Mouse (Mus musculus): ENCODE results near the gene Bdp1. TPM values are rescaled to one million over a fixed set of nuclear protein-coding genes. Genes with fewer than 3 reads are reported as not detected.
A peak's percentile ranks its signal among the peaks of the same experiment; 100 is the strongest.

The Bdp1 gene
- polyA plus RNA-seq (2015; fragmentation: Nextera tagmentation; extraction: Ambion mirVana), result 31.1 and 32.0 TPM in 2 replicates

DNA sequence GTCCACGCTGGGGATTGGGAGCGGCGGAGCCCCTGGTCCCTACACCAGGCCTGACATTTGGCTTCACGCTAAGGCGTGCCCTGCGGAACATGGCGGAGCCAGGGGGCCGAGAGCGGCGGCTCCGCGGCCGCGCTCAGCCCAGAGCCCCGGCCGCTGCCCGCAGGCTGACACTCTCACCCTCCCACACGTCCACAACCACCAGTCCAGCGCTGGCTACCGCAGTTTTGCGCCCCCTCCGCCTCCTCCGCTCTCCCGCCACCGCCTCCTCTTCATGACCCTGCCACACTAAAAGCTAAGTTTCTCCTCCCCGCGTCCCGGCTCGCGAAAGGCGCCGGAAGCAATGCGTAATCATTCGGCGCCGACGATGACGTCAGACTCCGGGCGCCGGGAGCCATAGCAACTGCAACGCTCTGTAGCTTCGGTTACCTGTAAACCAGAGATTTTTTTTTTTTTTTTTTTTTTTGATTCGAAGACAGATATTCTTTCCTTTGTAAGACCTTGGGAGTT is at the start of gene Bdp1:
Gene Bdp1 (minus strand): TSS at position 323 of the 507 bp plus-strand sequence.
- 0% methylated on average over 44 of the region's 44 CpGs for WGBS
- peaks cover 2% of the 10 kb centered on the region; the same call in 1 of the 2 replicates for H3K36me3 ChIP-seq
- H3K27me3 ChIP-seq, result no peaks in the 10 kb centered on the region; the same call in 1 of the 2 replicates
- peak within 1 kb of the TSS; percentile 74 for H3K4me2 ChIP-seq
- peak within 1 kb of the TSS; percentile 87 for H3K27ac ChIP-seq
- no peaks in the 10 kb centered on the region for H3K9me3 ChIP-seq
- peak within 1 kb of the TSS; percentile 84 for H3K9ac ChIP-seq
- peak; percentile 78 for ATAC-seq (ENCODE audit: borderline replicate concordance, extremely low read depth, low FRiP score, low TSS enrichment)
- peaks cover 23% of the 10 kb centered on the region for H3K4me1 ChIP-seq
- H3K4me3 ChIP-seq, result peak within 1 kb of the TSS; percentile 89

DNA sequence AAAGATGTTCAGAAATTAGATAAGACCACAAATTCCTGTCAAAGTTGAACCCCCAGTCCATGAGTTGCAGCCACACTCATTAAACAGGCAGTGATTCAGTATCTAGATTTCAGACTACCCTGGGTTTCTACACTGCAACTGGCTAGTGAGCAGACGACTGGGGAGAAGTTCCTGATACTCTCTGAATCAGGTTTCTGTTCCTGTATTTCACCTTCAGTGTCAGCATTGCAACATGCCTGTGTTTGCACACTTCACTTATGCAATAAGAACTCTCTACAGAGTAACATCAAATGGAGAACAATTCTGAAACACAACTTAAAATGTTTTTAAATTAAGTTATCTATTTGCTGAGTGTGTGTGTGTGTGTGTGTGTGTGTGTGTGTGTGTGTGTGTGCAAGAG is 48.8 kb upstream of the Bdp1 start:
- WGBS, result 59% methylated on average over 1 of the region's 1 CpGs
- Histone ChIP-seq H3K9me3 (no peaks in the 10 kb centered on the region), H3K27me3 (no peaks in the 10 kb centered on the region), H3K4me2 (no peak overlapping the region), H3K4me1 (no peaks in the 10 kb centered on the region), H3K36me3 (no peaks in the 10 kb centered on the region), H3K4me3 (no peak overlapping the region), H3K9ac (no peak overlapping the region), H3K27ac (no peak overlapping the region)
- no peak for ATAC-seq (ENCODE audit: borderline replicate concordance, extremely low read depth, low FRiP score, low TSS enrichment)

DNA sequence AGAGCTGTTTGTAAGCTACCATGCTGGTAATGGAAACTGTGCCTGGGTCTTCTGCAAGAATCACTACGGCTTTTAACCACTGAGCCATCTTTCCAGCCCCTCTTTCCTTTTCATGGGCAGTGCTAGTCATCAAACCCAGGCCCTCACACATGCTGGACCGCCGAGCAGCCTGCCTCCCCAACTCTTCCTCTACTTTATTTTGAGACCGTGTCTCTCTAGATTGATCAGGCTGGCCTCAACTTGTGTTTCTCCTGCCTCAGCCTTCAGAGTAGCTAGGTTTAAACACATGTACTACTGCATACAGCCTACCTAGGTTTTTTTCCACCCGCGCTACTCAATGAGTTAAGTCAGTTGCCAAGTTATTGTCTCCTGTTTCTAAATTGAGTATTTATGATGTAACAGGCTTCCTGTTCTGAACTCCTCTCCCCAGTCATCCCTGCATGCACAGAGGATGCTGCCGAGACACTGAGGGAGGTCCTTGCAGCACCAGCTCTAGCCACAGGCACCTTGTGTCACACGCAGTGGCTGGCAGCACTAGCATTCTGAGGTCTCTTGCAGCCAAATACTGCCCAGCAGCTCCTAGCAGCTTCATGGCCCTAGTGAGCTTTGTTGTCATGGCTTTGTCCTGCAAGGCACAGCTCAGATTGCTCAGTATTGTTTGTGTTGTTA is 37.9 kb upstream of the Bdp1 start:
- Histone ChIP-seq H3K27ac (no peak overlapping the region), H3K9me3 (no peaks in the 10 kb centered on the region), H3K4me3 (no peak overlapping the region), H3K36me3 (peaks cover 20% of the 10 kb centered on the region), H3K27me3 (no peaks in the 10 kb centered on the region), H3K4me1 (no peaks in the 10 kb centered on the region), H3K4me2 (no peak overlapping the region), H3K9ac (no peak overlapping the region)
- WGBS, result 75% methylated on average over 8 of the region's 8 CpGs
- no peak for ATAC-seq (ENCODE audit: borderline replicate concordance, extremely low read depth, low FRiP score, low TSS enrichment)

DNA sequence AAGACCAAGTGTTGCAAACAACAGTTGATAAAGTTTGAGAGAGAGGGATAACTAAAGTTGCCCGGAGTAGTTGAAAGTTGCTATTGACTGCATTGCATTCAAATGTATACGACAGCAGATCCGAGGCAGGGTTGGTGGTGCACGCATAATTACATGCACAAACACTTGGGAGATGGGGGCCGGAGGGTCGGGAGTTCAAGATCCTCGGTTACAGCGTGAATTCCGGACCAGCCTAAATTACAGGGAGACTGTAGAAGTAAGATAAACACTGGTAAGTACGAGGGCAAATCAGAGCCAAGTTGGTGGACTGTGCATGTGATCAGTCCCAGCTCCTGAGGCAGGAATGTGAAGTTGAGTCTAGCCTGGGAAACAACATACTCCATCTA is 21.4 kb upstream of the Bdp1 start:
- Histone ChIP-seq H3K36me3 (peaks cover 26% of the 10 kb centered on the region), H3K27ac (no peak overlapping the region), H3K4me2 (peak overlapping the region; percentile 73), H3K4me1 (peaks cover 7% of the 10 kb centered on the region; the same call in 1 of the 2 replicates), H3K27me3 (no peaks in the 10 kb centered on the region), H3K9me3 (no peaks in the 10 kb centered on the region), H3K4me3 (peak overlapping the region; percentile 100), H3K9ac (peak overlapping the region; percentile 91)
- 0 out of 2 replicates have a peak, but pooled peaks have one; percentile 30 for ATAC-seq (ENCODE audit: borderline replicate concordance, extremely low read depth, low FRiP score, low TSS enrichment)
- 3% methylated on average over 10 of the region's 10 CpGs for WGBS

DNA sequence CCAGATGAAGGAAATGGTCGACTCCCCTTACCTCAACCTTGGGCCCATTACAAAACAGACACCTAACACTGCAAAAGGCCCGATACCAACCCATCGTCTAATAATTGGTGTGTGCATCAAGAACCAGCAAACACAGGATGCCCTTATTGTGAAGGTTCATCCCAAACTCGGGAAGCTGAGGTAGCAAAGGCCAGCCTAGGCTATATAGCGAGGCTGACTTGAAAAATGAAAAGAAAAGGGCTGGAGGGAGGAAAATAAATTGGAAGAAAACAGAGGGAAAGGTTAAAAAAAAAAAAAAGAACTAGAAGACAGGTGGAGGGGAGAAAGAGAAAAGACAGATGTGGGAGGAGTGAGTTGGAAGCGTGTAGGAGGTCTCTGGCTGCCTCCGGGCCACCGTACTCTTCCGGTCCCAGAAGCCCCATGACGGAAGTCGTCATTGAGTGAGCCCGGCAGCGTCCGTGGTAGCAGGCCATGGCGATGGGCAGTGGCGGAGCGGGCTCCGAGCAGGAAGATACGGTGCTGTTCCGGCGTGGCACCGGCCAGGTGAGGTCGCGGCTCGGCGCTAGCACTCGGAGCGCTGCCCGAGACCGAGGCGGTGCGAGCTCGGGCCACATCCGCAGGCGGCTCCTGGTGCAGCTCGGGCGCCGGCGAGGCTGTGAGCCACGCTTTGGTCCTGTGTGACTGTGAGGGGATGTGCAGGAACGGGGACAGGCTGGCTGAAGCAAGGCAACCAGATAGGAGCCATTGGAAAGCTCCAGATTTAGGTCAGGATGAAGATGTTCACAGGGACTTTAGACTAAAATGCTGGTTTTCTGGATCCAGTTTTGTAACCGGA is 20.8 kb upstream of the Bdp1 start, which contains the start of gene Smn1:
Gene Smn1 (plus strand): TSS at position 430 of the 835 bp plus-strand sequence.
- no peaks in the 10 kb centered on the region for H3K9me3 ChIP-seq
- no peaks in the 10 kb centered on the region for H3K27me3 ChIP-seq
- peak within 1 kb of the TSS; percentile 73 for H3K4me2 ChIP-seq
- peak; percentile 97 for ATAC-seq (ENCODE audit: borderline replicate concordance, extremely low read depth, low FRiP score, low TSS enrichment)
- peak within 1 kb of the TSS; percentile 100 for H3K4me3 ChIP-seq
- H3K9ac ChIP-seq, result peak within 1 kb of the TSS; percentile 91
- H3K4me1 ChIP-seq, result peaks cover 7% of the 10 kb centered on the region; the same call in 1 of the 2 replicates
- H3K36me3 ChIP-seq, result peaks cover 26% of the 10 kb centered on the region
- 4% methylated on average over 42 of the region's 42 CpGs for WGBS
- 0 out of 2 replicates have a peak within 1 kb of the TSS, but pooled peaks have one; percentile 50 for H3K27ac ChIP-seq

DNA sequence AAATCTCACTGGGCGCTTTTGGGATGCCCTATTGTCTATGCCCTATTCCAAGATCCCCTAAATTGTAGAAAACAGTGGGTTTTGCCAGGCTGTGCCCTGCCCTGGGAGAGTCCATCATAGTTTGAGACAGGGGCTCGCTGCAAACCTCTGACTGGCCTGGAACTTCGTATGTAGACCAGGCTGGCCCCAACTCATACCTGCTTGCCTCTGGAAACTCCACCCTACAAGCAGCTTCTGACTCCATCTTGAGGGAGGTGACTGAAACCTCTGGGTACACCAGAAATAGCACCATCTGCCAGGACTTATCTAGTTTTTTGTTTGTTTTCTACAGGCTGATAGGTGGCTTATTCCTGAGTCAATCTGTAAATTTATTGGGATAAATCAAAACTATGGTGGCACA is 20.1 kb upstream of the Bdp1 start:
- Histone ChIP-seq H3K27ac (no peak overlapping the region), H3K9ac (no peak overlapping the region), H3K36me3 (peaks cover 22% of the 10 kb centered on the region), H3K4me3 (peak overlapping the region; percentile 100), H3K27me3 (no peaks in the 10 kb centered on the region), H3K4me2 (peak overlapping the region; percentile 73), H3K4me1 (peaks cover 7% of the 10 kb centered on the region; the same call in 1 of the 2 replicates), H3K9me3 (no peaks in the 10 kb centered on the region)
- 71% methylated on average over 3 of the region's 3 CpGs for WGBS
- ATAC-seq (ENCODE audit: borderline replicate concordance, extremely low read depth, low FRiP score, low TSS enrichment), result no peak

DNA sequence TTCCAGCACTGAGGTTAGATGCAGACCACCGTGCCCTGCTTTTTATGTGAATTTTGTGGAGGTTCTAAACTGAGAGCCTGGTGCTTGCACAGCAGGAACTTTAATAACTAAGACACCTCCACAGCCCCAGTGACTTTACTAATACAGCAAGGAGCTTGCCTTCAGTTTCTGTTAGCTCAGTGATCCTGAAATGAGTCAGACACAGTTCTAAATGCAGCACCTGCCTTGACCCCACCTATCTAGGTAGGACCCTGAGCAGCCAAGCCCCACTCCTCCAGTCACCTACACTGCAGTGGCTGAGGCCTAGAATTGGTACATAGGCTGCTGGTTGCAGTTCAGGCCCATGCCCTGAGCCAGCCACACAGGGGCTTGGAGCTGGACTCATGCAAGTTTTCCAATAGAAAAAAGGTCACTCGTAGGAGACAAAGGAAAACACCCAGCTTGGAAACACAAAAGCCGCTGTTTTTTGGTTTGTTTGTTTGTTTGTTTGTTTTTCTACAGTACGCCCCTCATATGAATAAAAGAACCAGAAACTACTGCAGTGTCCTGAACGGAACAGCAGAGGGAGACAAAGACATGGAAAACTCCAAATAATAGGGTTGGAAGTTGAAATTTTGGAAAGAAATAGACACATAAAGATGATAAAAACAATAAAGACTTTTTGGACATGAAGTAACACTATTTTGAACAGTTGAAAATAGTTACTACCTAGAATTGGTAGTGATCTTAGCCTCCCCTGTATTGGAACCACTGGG is 8.5 kb upstream of the Bdp1 start:
- Histone ChIP-seq H3K9ac (no peak overlapping the region), H3K4me2 (no peak overlapping the region)
- 39% methylated on average over 5 of the region's 5 CpGs for WGBS

DNA sequence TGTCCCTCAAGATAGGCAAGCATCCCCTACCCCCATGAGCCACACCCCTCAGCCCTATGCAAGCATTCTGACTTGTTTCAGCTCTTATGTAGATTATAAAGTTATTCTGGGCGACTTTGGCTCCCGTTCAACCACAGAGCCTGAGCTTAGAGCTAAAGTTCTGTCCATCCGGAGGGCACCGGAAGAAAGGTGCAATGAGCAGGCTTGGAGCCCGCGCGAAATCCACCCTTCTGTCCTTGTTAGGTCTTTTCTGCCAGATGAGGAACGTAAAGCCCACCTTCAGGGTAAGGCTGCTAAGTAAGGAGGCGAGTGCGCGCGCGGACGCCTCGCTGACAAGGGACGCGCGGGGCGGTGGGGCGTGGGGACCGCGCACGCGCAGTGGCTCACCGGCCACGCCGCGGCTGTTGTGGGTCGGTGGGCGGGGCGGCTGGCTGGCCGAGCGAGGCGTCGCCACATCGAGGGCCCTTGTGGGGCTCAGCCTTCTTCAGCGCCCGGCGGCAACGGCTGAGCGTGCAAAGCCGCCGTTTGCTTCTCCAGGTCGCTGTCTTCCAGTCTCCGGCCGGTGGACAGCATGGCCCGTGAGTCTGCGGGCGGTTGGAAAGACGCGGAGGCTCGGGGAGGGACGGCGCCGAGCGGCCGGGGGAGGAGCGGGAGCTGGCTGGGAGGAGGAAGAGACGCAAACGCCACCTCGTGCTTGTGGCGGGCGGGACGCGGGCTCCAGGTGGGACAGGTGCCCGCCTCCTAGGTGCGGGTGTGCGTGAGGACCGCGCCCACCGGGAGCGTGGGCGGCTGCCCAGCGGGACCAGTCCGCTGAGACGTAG is 4.0 kb upstream of the Bdp1 start, which contains the start of gene Serf1:
Gene Serf1 (plus strand): TSS at position 361 of the 821 bp plus-strand sequence.
- H3K27me3 ChIP-seq, result no peaks in the 10 kb centered on the region; the same call in 1 of the 2 replicates
- ATAC-seq (ENCODE audit: borderline replicate concordance, extremely low read depth, low FRiP score, low TSS enrichment), result peak; percentile 82
- peaks cover 20% of the 10 kb centered on the region for H3K4me1 ChIP-seq
- no peaks in the 10 kb centered on the region for H3K9me3 ChIP-seq
- peak within 1 kb of the TSS; percentile 87 for H3K4me3 ChIP-seq
- no peaks in the 10 kb centered on the region for H3K36me3 ChIP-seq
- peak within 1 kb of the TSS; percentile 80 for H3K27ac ChIP-seq
- WGBS, result under 1% methylated on average over 76 of the region's 76 CpGs
- H3K4me2 ChIP-seq, result peak within 1 kb of the TSS; percentile 84
- peak within 1 kb of the TSS; percentile 75 for H3K9ac ChIP-seq

More for the DNA sequence above, 8.5 kb upstream of the Bdp1 start:
- no peak for ATAC-seq (ENCODE audit: borderline replicate concordance, extremely low read depth, low FRiP score, low TSS enrichment)
- H3K4me1 ChIP-seq, result peaks cover 11% of the 10 kb centered on the region; the same call in 1 of the 2 replicates
- no peaks in the 10 kb centered on the region for H3K9me3 ChIP-seq
- 0 out of 2 replicates have a peak, but pooled peaks cover 3% of the 10 kb centered on the region for H3K36me3 ChIP-seq
- H3K27ac ChIP-seq, result no peak overlapping the region
- no peak overlapping the region for H3K4me3 ChIP-seq
- no peaks in the 10 kb centered on the region for H3K27me3 ChIP-seq

DNA sequence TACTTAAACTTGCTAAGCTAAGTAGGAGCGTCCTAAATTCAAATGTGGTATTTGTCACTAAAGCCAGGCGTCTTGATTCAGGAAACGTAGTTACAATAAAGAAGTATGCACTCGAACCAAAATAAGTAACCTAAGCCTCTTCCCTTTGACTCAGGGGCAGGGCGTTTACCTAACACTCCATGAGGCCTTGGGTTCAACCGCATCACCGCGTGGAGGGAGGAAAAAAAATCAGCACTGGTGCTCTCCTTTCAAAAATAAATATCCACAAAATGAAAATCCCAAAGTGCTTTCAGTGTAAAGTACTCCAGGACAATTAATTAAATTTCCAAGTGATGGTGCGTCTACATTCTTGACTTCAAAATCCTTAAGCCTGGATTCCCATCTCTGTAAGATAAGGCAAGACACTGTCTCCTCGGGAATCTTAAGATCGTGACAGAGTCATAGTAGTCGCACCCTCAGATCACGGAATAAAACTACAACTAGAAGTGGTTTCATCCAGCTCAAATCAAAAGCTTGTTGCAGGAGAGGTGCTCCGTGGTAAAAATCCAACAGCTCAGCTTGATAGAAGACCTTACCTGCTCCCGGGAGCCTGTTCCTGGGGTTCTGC is 715 bp downstream of the Bdp1 start:
- 4% methylated on average over 15 of the region's 15 CpGs for WGBS
- peak overlapping the region; percentile 89 for H3K4me3 ChIP-seq
- ATAC-seq (ENCODE audit: borderline replicate concordance, extremely low read depth, low FRiP score, low TSS enrichment), result no peak

DNA sequence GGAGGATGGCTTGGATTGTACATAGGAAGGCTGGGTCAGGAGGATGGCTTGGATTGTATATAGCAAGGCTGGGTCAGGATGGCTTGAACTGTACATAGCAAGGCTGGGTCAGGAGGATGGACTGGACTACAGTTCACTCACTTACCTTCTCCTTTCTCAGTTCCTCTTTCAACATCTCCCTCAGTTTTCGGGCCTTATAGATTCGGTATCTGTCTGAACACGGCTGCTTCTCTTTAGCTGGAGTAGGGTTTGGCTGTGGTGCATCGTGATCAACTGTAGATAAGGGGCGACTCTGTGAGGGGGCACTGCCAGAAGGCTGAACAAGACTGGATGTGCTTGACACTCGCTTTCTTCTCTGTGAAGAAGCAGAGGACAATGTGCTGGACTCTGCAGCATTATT is 5.1 kb downstream of the Bdp1 start:
- no peaks in the 10 kb centered on the region for H3K9me3 ChIP-seq
- no peak for ATAC-seq (ENCODE audit: borderline replicate concordance, extremely low read depth, low FRiP score, low TSS enrichment)
- no peak overlapping the region for H3K27ac ChIP-seq
- no peak overlapping the region for H3K4me3 ChIP-seq
- peaks cover 45% of the 10 kb centered on the region for H3K36me3 ChIP-seq
- H3K9ac ChIP-seq, result no peak overlapping the region
- peaks cover 12% of the 10 kb centered on the region for H3K4me1 ChIP-seq
- no peaks in the 10 kb centered on the region for H3K27me3 ChIP-seq
- no peak overlapping the region for H3K4me2 ChIP-seq
- 82% methylated on average over 6 of the region's 6 CpGs for WGBS

More for the DNA sequence above, 715 bp downstream of the Bdp1 start:
- Histone ChIP-seq H3K4me1 (peaks cover 19% of the 10 kb centered on the region), H3K9ac (peak overlapping the region; percentile 84), H3K36me3 (peaks cover 7% of the 10 kb centered on the region; the same call in 1 of the 2 replicates), H3K4me2 (peak overlapping the region; percentile 74), H3K27ac (peak overlapping the region; percentile 87), H3K27me3 (no peaks in the 10 kb centered on the region; the same call in 1 of the 2 replicates), H3K9me3 (no peaks in the 10 kb centered on the region)

Data from lung, embryonic 15.5 days (tissue).